Mouse (Mus musculus) E14TG2a.4 (cell line): ENCODE measurements at regions not wholly inside any gene's neighbourhood (a gene's known extent, or its start where the extent isn't known, plus 50 kb on each side); places are given as distances from the start of the nearest gene placed in this dataset.

ENCODE experiments used
- H3K27me3 ChIP-seq: 2 replicates; pipeline ENCODE4 v1.6.1; 2014; ENCODE audit warnings: low read length, control low read depth; ENCODE audit not compliant: insufficient read depth
- H3K36me3 ChIP-seq: 2 replicates; pipeline ENCODE4 v1.6.1; 2014; ENCODE audit warnings: low read length, control low read depth; ENCODE audit not compliant: insufficient read depth
- H3K4me1 ChIP-seq: replicated peaks from 2 replicates; pipeline ENCODE4 v1.6.1; 2014; ENCODE audit warnings: low read depth, low read length, control low read depth
- H3K4me3 ChIP-seq: replicated peaks from 2 replicates; pipeline ENCODE4 v1.5.1; 2014; ENCODE audit warnings: mild to moderate bottlenecking, low read length
- H3K9me3 ChIP-seq: 2 replicates; pipeline ENCODE4 v1.6.1; 2014; ENCODE audit warnings: low read length, control low read depth
- CTCF ChIP-seq: conservative IDR thresholded peaks from 2 replicates; pipeline ENCODE4 v1.5.1; 2014; ENCODE audit warnings: low read length
- NANOG ChIP-seq: IDR thresholded peaks from 2 replicates; pipeline ENCODE4 v1.6.1; 2014; ENCODE audit warnings: borderline replicate concordance, low read length, mixed read lengths
- POU5F1 ChIP-seq: IDR thresholded peaks from 2 replicates; pipeline ENCODE4 v1.6.1; 2014; ENCODE audit warnings: low read length, borderline replicate concordance

GRCm38 (mm10) chr5:118459391-118459792 lies 101.1 kb upstream of the Med13l start:
- no peak for TF ChIP-seq POU5F1
- TF ChIP-seq CTCF = no peak
- no peak for TF ChIP-seq NANOG
- Histone ChIP-seq H3K36me3 (no peaks in the 10 kb centered on the region), H3K4me1 (peaks cover 86% of the 10 kb centered on the region), H3K27me3 (no peaks in the 10 kb centered on the region; the same call in 1 of the 2 replicates), H3K9me3 (no peaks in the 10 kb centered on the region), H3K4me3 (peak overlapping the region; percentile 71)

GRCm38 (mm10) chr5:118461967-118462366 lies 98.5 kb upstream of the Med13l start:
- Histone ChIP-seq H3K27me3 (no peaks in the 10 kb centered on the region; the same call in 1 of the 2 replicates), H3K36me3 (no peaks in the 10 kb centered on the region), H3K9me3 (no peaks in the 10 kb centered on the region), H3K4me3 (no peak overlapping the region), H3K4me1 (peaks cover 90% of the 10 kb centered on the region)
- TF ChIP-seq POU5F1 (no peak), CTCF (no peak), NANOG (no peak)

GRCm38 (mm10) chr5:118464931-118465801 lies 95.3 kb upstream of the Med13l start:
- Histone ChIP-seq H3K4me1 (peaks cover 89% of the 10 kb centered on the region), H3K9me3 (no peaks in the 10 kb centered on the region), H3K36me3 (no peaks in the 10 kb centered on the region), H3K27me3 (no peaks in the 10 kb centered on the region; the same call in 1 of the 2 replicates), H3K4me3 (peak overlapping the region; percentile 74)
- no peak for TF ChIP-seq CTCF
- TF ChIP-seq NANOG = no peak
- TF ChIP-seq POU5F1 = no peak

GRCm38 (mm10) chr5:118465991-118466750 lies 94.3 kb upstream of the Med13l start:
- no peaks in the 10 kb centered on the region for H3K36me3 ChIP-seq
- H3K9me3 ChIP-seq = no peaks in the 10 kb centered on the region
- peak overlapping the region; percentile 74 for H3K4me3 ChIP-seq
- no peaks in the 10 kb centered on the region; the same call in 1 of the 2 replicates for H3K27me3 ChIP-seq
- no peak for TF ChIP-seq POU5F1
- no peak for TF ChIP-seq CTCF
- no peak for TF ChIP-seq NANOG
- H3K4me1 ChIP-seq = peaks cover 90% of the 10 kb centered on the region

- TF ChIP-seq POU5F1 (no peak), NANOG (no peak), CTCF (no peak)
- peaks cover 90% of the 10 kb centered on the region for H3K4me1 ChIP-seq
- no peaks in the 10 kb centered on the region for H3K9me3 ChIP-seq
- H3K27me3 ChIP-seq = no peaks in the 10 kb centered on the region
- no peaks in the 10 kb centered on the region for H3K36me3 ChIP-seq
- H3K4me3 ChIP-seq = no peak overlapping the region
Measured at GRCm38 (mm10) chr5:118468739-118469138, 91.7 kb upstream of the Med13l start.

GRCm38 (mm10) chr5:118471569-118471968 lies 88.9 kb upstream of the Med13l start:
- Histone ChIP-seq H3K27me3 (no peaks in the 10 kb centered on the region), H3K4me1 (peaks cover 93% of the 10 kb centered on the region), H3K36me3 (no peaks in the 10 kb centered on the region), H3K9me3 (no peaks in the 10 kb centered on the region), H3K4me3 (no peak overlapping the region)
- TF ChIP-seq CTCF = no peak
- TF ChIP-seq POU5F1 = no peak
- no peak for TF ChIP-seq NANOG

- peaks cover 94% of the 10 kb centered on the region for H3K4me1 ChIP-seq
- H3K36me3 ChIP-seq = no peaks in the 10 kb centered on the region
- no peak overlapping the region for H3K4me3 ChIP-seq
- no peaks in the 10 kb centered on the region for H3K27me3 ChIP-seq
- no peaks in the 10 kb centered on the region for H3K9me3 ChIP-seq
- TF ChIP-seq CTCF (no peak), NANOG (no peak), POU5F1 (no peak)
Measured at GRCm38 (mm10) chr5:118472291-118472690, 88.2 kb upstream of the Med13l start.

GRCm38 (mm10) chr5:118473128-118473730 lies 87.2 kb upstream of the Med13l start:
- no peaks in the 10 kb centered on the region for H3K36me3 ChIP-seq
- no peak for TF ChIP-seq POU5F1
- peak; percentile 41; the same call in 1 of the 2 replicates for TF ChIP-seq NANOG

More at GRCm38 (mm10) chr5:118473128-118473730, 87.2 kb upstream of the Med13l start:
- no peaks in the 10 kb centered on the region for H3K9me3 ChIP-seq
- H3K4me3 ChIP-seq = peak overlapping the region; percentile 14; the same call in 1 of the 2 replicates
- H3K4me1 ChIP-seq = peaks cover 98% of the 10 kb centered on the region
- no peaks in the 10 kb centered on the region for H3K27me3 ChIP-seq
